Mouse (Mus musculus): ENCODE measurements around the gene Ggta1.

The Ggta1 gene

DNA sequence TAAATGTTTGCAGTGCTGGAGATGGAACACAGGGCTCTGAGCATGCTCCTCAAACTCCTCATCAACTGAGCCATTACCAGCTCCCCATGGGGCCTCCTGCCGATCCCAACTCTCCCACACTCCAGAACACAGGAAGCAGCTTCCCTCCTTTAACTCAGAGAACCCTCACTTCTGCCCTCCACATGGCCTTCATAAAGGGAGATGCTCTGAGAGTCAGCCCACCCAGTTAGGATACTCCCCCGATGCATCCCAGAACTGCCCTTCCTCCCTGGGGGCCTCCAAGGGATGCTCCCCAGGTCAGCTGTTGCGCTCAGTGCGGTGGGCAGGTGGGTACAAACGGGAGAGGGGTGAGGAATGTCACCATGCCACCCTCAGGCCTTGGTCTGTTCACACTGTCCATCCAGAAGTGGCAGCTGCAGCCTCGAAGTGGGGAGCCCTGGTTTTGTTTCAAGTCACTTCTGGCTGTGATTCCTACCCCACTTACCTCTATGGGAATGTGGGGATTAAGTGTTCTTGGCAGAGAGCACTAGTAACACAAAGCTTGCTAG is 28.4 kb downstream of the Ggta1 start:
- no peak for DNase-seq (ENCODE audit: low spot score)

DNA sequence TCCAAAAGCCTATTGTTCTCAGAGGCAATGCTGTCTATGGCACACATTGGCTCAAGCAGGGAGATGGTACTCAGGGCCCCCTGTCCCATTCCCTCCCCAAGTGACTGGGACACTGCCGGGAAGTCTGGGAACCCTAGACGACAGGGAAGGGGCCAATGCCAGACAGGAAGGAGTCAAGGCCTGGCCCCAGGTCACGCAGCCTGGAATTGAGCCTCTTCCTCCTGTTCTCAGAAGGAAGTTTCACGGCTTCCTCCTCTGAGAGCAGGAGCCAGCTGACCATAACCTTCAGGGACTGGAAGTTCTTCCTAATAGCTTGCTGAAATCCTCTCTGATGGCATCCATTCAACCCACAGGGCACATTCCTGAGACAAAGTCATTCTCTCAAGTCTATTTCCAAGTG is 29.6 kb downstream of the Ggta1 start:
- no peak for DNase-seq (ENCODE audit: low spot score)

DNA sequence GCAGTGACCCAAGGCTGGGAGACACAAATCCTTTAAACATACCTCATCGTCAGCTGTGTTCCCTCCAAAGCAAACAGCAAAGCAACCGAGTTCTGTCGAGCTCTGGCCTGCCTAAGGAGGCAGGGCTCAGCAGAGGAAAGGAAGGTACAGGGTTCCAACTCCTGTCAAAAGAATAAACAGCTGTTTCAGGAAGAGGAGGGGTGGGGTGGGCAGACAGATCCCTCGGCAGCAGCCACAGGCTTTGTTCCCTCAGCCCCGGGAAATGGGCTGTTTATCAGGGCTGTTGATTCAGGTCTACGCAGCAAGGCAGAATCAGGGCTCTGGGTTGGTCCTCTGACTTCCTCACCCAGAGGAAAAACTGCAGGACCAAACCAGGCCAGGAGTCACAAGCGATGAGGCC is 30.6 kb downstream of the Ggta1 start:
- DNase-seq (ENCODE audit: low spot score), result no peak

DNA sequence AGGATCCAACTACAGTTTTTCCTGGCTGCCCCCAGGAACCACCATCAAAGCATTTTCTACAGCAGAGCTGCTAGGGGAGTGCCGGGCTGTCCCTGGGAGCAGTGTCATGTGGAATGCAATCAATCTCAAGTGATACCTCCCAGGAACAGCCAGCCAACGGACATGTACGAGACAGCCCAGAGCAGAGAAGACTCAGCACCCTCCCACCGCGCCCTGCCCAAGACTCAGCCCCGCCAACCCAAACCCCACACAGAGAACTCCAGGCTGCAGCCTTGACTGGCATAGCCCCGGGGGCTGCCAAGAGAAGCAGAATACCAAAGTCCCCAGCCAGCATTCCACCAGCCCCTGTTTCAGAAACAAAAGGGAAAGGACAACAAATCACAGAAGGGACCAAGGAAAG is 31.0 kb downstream of the Ggta1 start:
- no peak for DNase-seq (ENCODE audit: low spot score)

DNA sequence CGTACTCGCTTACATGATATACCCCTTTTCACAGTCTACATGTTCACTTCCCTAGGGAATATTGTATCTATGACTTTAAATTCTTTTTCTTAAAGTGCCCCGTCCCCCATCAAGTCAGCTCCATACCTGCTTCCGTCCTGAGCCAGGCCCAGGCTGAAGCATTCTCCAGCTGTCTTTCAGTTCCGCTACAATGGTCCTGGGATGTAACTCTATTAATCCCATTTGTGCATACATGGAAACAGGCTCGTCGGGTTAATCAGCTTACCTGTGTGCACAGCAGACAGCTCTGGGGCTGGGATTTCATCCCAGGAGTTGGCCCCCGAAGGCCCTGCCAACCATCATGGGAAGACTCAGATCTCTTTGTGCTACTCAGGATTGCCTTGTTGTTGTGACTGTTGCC is 32.2 kb downstream of the Ggta1 start:
- DNase-seq (ENCODE audit: low spot score), result no peak

DNA sequence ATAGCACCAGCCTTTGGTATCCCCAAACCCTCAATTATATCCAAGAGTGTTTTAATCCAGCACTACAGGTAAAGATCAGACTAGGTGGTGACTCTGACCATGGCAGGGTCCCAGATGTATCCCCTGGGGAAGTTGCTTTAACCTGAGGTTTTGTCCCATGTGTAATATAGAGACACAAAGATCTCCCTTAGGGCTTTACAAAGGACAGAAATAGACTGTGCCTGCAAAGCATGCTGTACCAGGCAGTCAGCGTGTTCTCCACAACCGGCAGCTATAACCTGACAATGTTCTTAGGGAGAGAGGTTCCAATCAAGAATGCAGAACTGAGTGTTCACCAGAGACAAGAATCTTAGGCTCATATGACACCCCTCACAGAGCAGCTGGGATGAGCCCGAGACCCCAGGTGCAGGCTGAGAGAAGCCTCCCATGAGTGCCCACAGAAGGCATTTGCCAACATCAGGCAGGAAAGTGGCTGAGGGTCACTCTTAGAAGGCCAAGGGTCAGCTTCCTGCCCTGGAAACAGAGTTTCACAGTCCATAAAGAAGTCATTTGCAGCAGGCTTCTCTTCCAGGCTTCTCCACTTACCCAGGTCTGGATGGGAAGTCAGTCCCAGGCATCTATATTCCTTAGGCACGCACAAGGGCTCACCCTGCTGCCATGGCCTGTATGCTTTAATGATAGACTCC is 34.3 kb downstream of the Ggta1 start:
- no peak for DNase-seq (ENCODE audit: low spot score)

DNA sequence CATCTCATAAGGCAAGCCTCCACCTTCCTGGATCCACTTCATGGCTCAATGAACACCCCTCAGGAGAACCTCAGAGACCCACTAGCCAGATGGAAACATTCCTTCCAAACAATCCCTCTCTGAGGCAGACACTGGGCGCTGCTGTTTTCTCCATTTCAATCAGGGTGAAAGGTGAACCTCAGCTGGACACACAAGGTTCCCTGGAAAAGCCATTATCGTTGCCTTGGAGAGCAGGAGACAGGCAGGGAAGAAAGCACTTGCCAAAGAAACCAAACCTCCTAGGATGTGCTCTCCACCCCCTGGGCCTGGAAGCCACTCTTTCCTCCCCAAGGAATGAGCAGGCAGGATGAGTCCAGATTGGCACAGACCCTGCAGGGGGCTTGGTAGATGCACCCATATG is 35.5 kb downstream of the Ggta1 start:
- no peak for DNase-seq (ENCODE audit: low spot score)

DNA sequence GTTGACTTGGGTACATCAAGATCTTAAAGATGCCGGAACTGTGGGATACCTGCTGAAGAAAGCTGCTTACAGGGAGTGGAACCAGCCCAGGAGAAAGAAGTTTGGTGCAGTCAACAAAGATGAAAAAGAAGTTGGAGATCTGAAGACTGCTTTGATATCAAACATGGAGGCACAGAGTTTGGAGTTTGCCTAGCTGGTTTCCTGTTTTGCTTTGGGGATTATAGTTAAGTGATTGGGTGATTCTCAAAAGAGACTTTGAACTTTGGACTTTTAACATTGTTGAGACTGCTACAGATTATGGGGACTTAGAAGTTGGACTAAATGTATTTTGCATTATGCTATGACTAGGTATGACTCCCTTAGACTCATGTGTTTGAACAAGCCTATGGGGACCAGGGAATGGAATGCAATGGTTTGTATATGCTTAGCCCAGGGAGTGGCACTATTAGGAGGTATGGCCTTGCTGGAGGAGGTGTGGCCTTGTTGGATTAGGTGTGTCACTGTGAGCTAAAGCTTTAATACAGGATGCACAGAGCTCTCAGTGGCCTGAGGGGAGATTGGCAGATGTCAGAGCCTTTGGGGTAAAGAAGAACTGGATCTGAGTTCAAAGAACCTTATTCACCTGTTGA is 39.2 kb downstream of the Ggta1 start:
- no peak for DNase-seq (ENCODE audit: low spot score)

DNA sequence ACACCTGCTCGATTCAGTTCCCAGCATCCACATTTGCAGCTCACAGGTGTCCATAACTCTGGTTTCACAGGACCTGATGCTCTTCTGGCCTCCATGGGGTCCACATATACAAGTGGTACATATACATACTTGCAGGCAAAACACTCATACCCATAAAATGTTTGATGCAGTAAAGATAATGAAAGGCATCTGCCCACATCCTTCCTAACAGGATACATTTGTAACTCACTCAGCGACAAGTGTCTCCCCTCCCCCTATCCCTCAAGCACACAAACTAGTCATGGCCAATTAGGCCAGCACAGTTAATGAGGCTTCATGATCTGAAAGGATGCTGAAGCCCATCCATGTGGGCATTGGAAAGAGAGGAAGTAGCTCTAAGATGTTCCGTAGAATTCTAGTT is 40.6 kb downstream of the Ggta1 start:
- no peak for DNase-seq (ENCODE audit: low spot score)

DNA sequence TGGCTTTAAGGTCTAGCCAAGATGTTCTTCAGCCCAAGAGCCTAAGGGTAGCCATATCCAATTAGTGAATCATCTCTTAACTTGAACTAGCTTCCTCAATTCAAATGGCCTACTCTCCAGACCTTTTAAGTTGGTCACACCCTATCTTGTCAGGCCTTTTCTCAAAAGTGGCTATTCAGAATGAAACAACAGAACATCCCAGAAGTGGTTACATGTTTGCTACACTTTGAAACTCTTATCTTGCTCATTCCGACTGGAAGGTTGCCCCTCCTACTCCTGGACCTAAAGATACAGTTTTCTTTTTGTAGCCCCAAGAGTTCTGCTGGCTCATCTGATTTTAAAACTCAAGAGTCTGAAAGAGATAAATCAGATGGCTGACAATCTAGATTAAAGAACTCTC is 42.4 kb downstream of the Ggta1 start:
- no peak for DNase-seq (ENCODE audit: low spot score)

DNA sequence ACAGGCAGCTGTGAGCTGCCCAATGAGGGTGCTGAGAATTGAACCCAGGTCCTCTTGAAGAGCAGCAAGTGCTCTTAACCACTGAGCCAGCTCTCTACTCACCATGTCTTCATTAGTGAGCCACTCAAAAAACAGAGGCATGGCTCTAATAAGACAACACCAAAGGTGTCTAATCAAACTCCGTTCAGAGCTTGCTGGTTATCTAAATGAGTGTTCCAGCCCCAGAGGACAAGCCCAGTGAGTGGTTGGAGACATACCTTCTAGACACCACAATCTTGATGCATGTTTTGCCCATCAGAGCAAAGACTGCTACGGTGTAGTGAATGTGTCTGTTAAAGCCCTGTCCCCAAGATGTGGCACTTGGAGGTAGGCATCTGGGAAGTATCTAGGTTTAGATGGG is 43.4 kb downstream of the Ggta1 start:
- no peak for DNase-seq (ENCODE audit: low spot score)

DNA sequence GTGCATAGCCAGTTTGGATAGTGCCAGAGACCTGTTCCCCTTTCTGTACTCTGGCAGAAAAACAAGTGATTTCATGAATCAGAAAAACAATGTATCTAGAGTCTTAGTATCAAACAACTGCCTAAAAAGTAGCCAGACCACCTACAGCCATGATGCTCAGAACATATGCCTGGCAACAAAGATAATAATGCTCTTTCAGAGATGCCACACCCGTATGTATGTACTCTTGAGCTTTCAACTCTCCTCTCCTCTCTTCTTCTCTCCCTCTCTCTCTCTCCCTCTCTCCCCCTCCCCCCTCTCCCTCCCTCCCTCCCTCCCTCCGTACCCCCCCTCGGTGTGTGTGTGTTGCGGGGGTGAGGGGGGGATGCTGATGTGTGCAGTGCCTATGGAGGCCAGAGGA is 43.8 kb downstream of the Ggta1 start:
- no peak for DNase-seq (ENCODE audit: low spot score)

DNA sequence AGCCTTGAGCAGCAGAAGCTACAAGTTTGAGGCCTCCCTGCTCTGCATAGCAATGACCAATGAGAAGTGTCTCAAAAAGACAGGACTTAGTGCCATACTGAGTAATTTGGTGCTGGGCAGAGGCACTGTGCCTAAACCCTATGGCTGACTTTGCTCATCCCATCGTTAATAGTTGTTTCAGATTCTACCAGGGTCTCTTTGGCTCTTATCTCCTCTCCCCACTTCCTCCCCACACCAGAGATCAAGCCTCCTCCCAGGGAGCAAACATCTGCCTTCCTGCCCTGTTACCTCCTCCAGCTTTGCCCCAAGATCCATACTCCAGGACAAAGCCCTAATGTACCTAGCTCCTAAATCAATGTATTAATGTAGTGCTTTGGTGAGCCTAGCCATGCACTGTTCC is 45.8 kb downstream of the Ggta1 start:
- no peak for DNase-seq (ENCODE audit: low spot score)

DNA sequence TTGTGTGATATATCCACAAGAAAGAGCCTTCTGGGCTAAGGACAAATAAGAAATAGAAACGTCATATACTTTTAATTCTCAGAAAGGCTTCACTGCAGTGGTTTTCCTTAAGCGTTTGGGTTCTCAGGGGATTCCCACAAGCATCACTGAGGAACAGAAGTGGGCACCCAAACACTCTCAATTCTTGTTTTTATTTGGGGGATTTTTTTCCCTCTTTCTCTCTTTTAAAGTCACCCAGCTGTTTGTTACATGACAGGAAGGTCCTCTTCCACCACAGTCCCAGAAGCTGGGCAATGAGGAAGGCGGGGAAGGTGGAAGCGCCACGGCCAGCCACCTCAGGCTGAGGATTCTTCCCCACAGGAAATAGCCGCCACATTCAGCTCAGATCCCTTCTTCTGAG is 46.6 kb downstream of the Ggta1 start:
- no peak for DNase-seq (ENCODE audit: low spot score)

DNA sequence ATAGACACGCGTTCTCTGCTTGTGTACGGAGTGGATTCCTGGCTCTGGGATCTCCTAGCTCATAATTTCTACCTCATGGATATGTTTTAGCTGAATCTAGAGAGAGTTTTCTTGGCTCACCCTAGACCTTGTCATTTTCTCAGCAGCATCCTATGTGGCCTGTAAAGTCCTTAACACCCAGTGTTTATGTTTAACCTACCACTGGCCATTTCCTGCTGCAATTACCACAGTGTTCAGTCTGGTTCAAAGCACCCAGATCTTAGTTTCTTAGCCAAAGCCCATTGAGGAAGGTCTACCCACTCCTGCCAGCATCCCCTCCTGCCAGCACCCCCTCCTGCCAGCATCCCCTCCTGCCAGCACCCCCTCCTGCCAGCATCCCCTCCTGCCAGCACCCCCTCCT is 50.2 kb downstream of the Ggta1 start:
- DNase-seq (ENCODE audit: low spot score), result no peak

DNA sequence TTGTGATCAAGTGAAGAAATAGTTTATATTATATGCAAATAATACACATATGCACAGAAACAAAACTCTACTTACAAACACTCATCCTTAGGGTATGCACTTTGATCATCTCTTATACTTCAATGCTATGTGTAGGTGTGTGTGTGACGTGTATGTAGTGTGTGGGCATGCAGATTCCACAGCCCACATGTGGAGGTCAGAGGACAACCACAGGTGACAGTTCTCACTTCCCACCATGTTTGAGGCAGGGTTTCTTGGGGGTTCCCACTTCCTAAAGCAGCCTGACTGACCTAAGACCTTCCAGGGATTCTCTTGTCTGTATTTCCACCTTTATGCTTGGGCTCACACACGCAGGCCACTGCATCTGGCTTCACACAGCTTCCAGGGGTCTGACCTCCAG is 50.8 kb downstream of the Ggta1 start:
- DNase-seq (ENCODE audit: low spot score), result no peak

DNA sequence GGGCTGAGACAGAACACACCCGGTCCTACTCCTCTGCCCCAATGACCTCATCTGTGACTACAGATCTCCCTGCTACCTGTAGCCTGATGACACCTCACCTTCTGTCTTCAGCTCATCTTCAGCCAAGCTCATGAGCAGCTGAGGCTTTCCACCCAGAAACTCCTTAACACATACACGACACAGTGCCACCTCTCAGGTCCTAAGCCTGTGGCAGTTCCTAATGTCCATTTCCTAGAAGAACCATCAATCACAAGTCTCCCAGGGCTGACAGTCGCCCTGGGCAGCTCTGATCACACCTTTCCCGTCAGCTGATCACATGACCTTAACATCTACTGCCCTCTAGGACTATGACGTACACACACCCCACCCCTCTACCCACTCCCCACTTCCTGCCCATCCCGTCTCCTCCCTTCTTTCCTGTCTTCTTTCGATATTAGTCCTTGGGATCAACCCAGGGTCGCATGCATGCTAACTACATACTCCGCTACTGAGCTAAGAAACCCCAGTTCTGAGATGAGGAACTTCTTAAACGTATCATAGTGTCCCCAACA is 51.3 kb downstream of the Ggta1 start:
- DNase-seq (ENCODE audit: low spot score), result no peak

DNA sequence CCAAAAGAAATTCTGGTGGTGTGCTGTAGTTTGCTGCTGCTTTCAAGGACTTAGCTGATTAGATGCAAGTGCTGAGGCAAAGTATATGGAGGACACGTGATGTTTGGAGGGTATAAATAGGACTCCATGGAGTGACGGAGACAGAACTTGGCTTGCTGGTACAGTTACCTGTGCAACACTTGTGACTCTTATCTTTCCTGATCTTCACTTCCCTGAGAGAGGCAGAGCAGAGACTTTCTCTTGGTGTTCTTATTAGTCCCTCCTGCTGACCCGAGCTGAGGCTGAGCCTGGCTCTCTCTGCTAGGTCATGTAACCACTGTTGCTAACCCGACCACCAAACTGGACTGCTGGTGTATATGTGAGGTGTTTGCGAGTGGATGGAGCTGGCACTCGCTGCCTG is 53.6 kb downstream of the Ggta1 start:
- no peak for DNase-seq (ENCODE audit: low spot score)

DNA sequence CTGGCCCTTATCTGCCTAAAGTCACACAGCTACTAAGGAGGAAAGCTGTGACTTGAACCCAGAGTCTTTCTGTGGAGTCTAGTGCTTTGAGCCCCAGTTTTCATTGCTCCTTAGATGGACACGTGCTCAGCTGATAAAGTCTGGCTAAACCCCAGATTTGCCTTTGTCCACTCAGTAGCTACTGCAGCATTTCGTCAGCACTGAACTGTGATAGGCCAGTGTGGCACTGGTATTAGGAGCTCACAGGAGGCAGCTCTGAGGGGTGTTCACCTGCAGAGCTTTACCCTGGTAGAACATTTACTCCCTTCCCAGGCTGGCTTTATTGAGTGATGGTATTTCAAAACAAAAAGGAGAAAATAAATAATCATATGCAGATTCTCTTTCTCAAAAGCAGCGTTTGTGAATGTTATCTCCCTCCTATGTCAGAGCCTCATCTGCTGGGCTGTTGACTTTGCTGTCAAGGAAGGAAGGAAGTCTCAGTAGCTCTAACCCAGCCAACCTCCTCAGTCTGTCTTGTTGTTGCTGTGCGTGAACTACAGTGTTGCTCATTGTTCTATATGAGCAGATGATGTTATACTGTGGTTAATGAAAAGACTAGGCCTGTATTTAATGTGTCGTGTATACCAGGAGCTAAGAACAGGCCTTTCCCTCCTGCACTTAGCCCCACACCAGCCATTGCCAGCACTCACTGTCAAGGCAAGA is 54.5 kb downstream of the Ggta1 start:
- DNase-seq (ENCODE audit: low spot score), result no peak

DNA sequence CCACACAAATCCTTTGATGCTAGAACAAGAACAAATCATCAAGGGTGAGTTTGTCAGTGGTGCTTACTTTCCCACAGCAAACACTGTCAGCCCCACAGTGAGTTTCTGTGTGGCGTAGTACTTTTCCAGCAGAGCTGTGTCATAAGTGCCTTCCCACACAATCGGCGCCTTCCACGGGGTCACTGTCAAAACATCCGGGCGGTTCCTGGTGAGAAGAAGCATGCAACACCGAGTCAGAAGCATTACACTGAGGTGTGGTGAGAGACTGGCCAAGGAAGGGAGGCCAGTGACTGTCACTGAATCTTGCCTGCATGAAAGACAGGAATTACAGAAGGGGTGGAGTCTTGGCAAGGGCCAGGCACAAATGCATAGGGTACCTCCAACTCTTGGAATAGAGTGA is 55.2 kb downstream of the Ggta1 start:
- no peak for DNase-seq (ENCODE audit: low spot score)

DNA sequence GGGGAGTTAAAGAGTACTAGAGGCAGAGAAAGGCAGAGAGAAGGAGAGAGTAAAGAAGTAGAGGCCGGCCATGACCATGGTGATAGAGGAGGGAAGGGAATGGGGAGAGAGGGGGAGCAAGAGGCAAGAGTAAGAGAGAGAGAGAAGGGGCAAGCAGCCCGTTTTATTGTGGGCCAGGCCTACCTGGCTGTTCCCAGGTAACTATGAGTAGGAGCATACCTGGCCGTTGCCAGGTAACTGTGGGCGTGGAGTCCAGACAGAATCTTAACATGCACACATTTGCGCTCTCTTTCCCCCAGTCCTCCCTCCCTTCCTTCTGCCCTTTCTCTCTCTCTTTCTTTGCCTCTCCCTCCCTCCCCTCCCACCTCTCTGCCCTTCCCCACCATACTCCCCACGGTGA is 55.8 kb downstream of the Ggta1 start:
- no peak for DNase-seq (ENCODE audit: low spot score)

DNA sequence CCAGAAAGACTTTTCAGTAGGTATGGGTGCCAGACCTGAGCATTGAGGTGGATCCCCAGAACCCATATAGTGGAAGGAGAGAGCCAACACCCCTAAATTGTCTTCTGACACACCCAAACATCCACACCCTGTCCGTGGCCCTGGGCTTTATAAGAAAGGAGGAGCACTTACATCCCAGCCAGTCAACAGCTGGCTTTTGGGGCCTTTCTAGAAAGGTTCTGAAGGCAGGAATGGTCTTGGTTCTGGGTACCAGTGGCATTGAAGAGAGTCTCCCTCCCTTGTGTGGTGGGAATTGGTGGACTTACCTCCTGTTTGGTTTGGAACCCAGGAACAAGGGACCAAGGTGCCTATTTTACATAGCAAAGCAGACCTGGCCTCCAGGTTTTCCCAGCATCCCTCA is 56.4 kb downstream of the Ggta1 start:
- DNase-seq (ENCODE audit: low spot score), result no peak

DNA sequence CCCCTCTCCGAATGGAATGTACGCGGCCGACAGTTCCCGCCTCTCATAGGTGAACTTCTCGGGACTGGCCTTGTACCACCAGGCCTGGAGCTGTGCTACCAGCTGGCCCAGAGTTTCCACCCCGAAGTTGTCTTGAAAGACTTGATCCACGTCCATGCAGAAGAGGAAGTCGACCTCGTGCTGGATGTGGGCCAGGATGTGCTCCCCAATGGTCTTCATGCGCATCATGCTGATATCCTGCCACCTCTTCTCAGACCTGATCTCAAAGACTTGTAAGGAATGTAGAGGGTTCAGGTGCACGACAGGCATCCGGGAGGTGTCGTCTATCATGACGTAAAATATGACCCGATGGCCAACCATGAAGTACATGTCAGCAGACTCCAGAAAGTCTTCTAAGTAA is 60.6 kb downstream of the Ggta1 start:
- DNase-seq (ENCODE audit: low spot score), result no peak
